Mouse (Mus musculus) B cell, adult 2 months (primary cell): ENCODE measurements around the gene Zfp786.

Source experiments
- DNase-seq, 2 experiments: peaks; one replicate each; pipeline ENCODE4 v3.0.0; 2022

The Zfp786 gene

GRCm38 (mm10) chr6:47771760-47772159 is 58.9 kb downstream of the Zfp786 start:
- DNase-seq: peak; percentile 39 to 40

GRCm38 (mm10) chr6:47771113-47771512 is 59.6 kb downstream of the Zfp786 start:
- DNase-seq: peak; percentile 3 to 16

- DNase-seq: peak; percentile 13 to 18
Measured at GRCm38 (mm10) chr6:47769861-47770260, 60.8 kb downstream of the Zfp786 start.
